10 mouse cellular contexts compared by ENCODE assay signal in genomic region chr13:27945062-27945461, GRCm38 (mm10).
DNase-seq lines count a peak whose midpoint lies in the region; ATAC-seq and TF ChIP-seq lines count a peak whose summit lies in the region.
"Had no signal": no experiment of that assay in that cellular context is flagged by ENCODE, and none has a peak within 500 bp of the region (broad histone marks: within the 10 kb centered on the region; RNA-seq: fewer than 3 reads in every experiment).

No protein-coding gene starts in this region.

- no peak overlapping the region for H3K4me3 ChIP-seq in hindbrain, embryonic 11.5 days (ENCODE audit: low read depth, low read length)
- H3K4me3 ChIP-seq in hindbrain, embryonic 13.5 days, result no peak overlapping the region
- no peak overlapping the region for H3K4me3 ChIP-seq in layer of hippocampus, adult 2 months
- H3K4me3 ChIP-seq: embryonic facial prominence, embryonic 13.5 days; liver, embryonic 13.5 days had no signal

- DNase-seq in hindbrain, embryonic 11.5 days (ENCODE audit: low spot score), result peak; percentile 53
- DNase-seq in CD8-positive naive resting alpha-beta T cell, adult 2 months (ENCODE audit: low read depth in 2 of 2, low spot score in 2 of 2), result peak; percentile 11 to 16
- peak; percentile 46 for DNase-seq in adrenal gland, postnatal 25 days
- DNase-seq in layer of hippocampus, adult 2 months (ENCODE audit: low spot score in 2 of 2), result peak; percentile 1 to 24
- DNase-seq in thymus, postnatal 4 days, result peak; percentile 81
- DNase-seq: liver, embryonic 13.5 days had no signal

- WGBS in hindbrain, embryonic 11.5 days, result 51% methylated on average over 3 of the region's 3 CpGs
- WGBS in hindbrain, embryonic 13.5 days, result 50% methylated on average over 3 of the region's 3 CpGs

- H3K9me3 ChIP-seq in hindbrain, embryonic 11.5 days (ENCODE audit: control insufficient read depth, low read length), result no peaks in the 10 kb centered on the region
- no peaks in the 10 kb centered on the region for H3K9me3 ChIP-seq in hindbrain, embryonic 13.5 days
- H3K9me3 ChIP-seq: embryonic facial prominence, embryonic 13.5 days; liver, embryonic 13.5 days had no signal

- H3K27ac ChIP-seq in hindbrain, embryonic 11.5 days (ENCODE audit: low read depth, low read length), result no peak overlapping the region
- H3K27ac ChIP-seq in hindbrain, embryonic 13.5 days, result no peak overlapping the region
- H3K27ac ChIP-seq in layer of hippocampus, adult 2 months, result no peak overlapping the region
- H3K27ac ChIP-seq: embryonic facial prominence, embryonic 13.5 days; liver, embryonic 13.5 days had no signal

- H3K27me3 ChIP-seq in hindbrain, embryonic 11.5 days (ENCODE audit: control insufficient read depth, insufficient read depth, low read length), result no peaks in the 10 kb centered on the region
- H3K27me3 ChIP-seq in hindbrain, embryonic 13.5 days, result no peaks in the 10 kb centered on the region
- H3K27me3 ChIP-seq: embryonic facial prominence, embryonic 13.5 days; liver, embryonic 13.5 days had no signal

- no peak for ATAC-seq in hindbrain, embryonic 11.5 days (ENCODE audit: low FRiP score)
- no peak for ATAC-seq in hindbrain, embryonic 13.5 days (ENCODE audit: low FRiP score)
- peak; percentile 67 for ATAC-seq in frontal cortex, adult (ENCODE audit: low TSS enrichment)
- ATAC-seq in megakaryocyte progenitor cell, adult 5-6 weeks (replicated peaks; ENCODE audit: poor library complexity), result peak; percentile 76

- peak; percentile 75 for TF ChIP-seq CTCF in layer of hippocampus, adult 2 months (conservative IDR thresholded peaks at IDR 0.05)

- H3K9ac ChIP-seq in hindbrain, embryonic 11.5 days (ENCODE audit: low read depth, low read length), result no peak overlapping the region
- H3K9ac ChIP-seq in hindbrain, embryonic 13.5 days, result no peak overlapping the region
- H3K9ac ChIP-seq: embryonic facial prominence, embryonic 13.5 days; liver, embryonic 13.5 days had no signal

- H3K4me1 ChIP-seq in hindbrain, embryonic 11.5 days (replicated peaks; ENCODE audit: control insufficient read depth, insufficient read depth, low read length), result no peaks in the 10 kb centered on the region
- no peaks in the 10 kb centered on the region for H3K4me1 ChIP-seq in hindbrain, embryonic 13.5 days (replicated peaks)
- H3K4me1 ChIP-seq: embryonic facial prominence, embryonic 13.5 days; liver, embryonic 13.5 days had no signal

- no peak overlapping the region for H3K4me2 ChIP-seq in hindbrain, embryonic 11.5 days (replicated peaks; ENCODE audit: low read depth, low read length)
- no peak overlapping the region for H3K4me2 ChIP-seq in hindbrain, embryonic 13.5 days
- H3K4me2 ChIP-seq: embryonic facial prominence, embryonic 13.5 days; liver, embryonic 13.5 days had no signal

- no peaks in the 10 kb centered on the region for H3K36me3 ChIP-seq in hindbrain, embryonic 11.5 days (ENCODE audit: control insufficient read depth, insufficient read depth, low read length)
- no peaks in the 10 kb centered on the region for H3K36me3 ChIP-seq in hindbrain, embryonic 13.5 days
- H3K36me3 ChIP-seq: embryonic facial prominence, embryonic 13.5 days; liver, embryonic 13.5 days had no signal

Comparison
In these comparisons a context has a peak if more than half of its experiments do, and no peak if none do; other contexts are left out.
1. ATAC-seq: peak in frontal cortex, adult (single experiment) and megakaryocyte progenitor cell, adult 5-6 weeks (single experiment); none in hindbrain, embryonic 11.5 days (single experiment) and hindbrain, embryonic 13.5 days (single experiment).
2. DNase-seq: peak in every context shown above with its lines; median percentile 81 in thymus, postnatal 4 days; 53 in hindbrain, embryonic 11.5 days; 46 in adrenal gland, postnatal 25 days; 14 in CD8-positive naive resting alpha-beta T cell, adult 2 months; 12 in layer of hippocampus, adult 2 months.